Mouse (Mus musculus): Measurements from ENCODE around the gene Cpne5. TPM values are rescaled to one million over a fixed set of nuclear protein-coding genes. Genes with fewer than 3 reads are reported as not detected.

The Cpne5 gene
- polyA plus RNA-seq (2015; fragmentation: Nextera tagmentation; extraction: Ambion mirVana), result 14.9 and 17.9 TPM in 2 replicates

DNA sequence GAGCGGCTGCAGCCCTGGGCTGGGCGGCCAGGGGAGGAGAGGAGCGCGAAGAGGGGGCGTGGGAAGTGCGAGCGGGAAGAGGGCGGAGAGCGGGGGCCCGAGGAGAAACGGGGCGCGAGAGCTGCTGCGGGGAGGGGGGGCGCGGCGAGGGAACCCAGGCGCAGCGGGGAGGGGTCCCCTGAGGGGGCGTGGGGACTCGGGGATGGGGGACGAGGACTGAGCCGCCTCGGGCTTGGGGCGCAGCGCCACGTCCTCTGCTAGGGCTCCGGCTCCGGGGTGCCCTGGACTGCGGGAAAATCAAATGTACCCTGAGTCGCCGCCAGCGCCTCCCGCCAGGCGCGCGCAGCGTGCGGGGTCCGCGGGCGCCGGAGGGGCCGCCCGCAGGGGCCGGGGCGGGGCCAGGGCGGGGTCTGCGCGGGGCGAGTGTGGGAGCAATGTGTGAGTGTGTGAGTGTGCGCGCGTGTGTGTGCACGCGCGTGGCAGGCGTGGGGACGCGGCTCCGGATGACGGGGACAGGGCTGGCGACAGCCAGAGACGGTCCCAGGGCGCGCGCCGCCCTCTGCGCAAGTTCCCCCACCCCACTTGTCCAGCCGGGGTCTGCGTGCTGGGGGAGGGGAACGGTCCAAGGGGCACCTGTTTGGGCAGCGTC is at the start of gene Cpne5:
TSS of gene Cpne5 (minus strand) at position 396 of the 649 bp plus-strand sequence.
- Histone ChIP-seq H3K27ac (peak within 1 kb of the TSS; percentile 29), H3K9ac (peak within 1 kb of the TSS; percentile 64), H3K4me2 (peak within 1 kb of the TSS; percentile 100), H3K4me3 (peak within 1 kb of the TSS; percentile 61), H3K4me1 (replicated peaks) (peaks cover 30% of the 10 kb centered on the region), H3K36me3 (no peaks in the 10 kb centered on the region), H3K27me3 (peaks cover 58% of the 10 kb centered on the region), H3K9me3 (replicated peaks) (no peaks in the 10 kb centered on the region)
- peak; percentile 50; the same call in 1 of the 2 replicates for ATAC-seq (replicated peaks; ENCODE audit: insufficient number of reproducible peaks, insufficient read depth, low FRiP score, low read depth)
- under 1% methylated on average over 53 of the region's 73 CpGs for WGBS

DNA sequence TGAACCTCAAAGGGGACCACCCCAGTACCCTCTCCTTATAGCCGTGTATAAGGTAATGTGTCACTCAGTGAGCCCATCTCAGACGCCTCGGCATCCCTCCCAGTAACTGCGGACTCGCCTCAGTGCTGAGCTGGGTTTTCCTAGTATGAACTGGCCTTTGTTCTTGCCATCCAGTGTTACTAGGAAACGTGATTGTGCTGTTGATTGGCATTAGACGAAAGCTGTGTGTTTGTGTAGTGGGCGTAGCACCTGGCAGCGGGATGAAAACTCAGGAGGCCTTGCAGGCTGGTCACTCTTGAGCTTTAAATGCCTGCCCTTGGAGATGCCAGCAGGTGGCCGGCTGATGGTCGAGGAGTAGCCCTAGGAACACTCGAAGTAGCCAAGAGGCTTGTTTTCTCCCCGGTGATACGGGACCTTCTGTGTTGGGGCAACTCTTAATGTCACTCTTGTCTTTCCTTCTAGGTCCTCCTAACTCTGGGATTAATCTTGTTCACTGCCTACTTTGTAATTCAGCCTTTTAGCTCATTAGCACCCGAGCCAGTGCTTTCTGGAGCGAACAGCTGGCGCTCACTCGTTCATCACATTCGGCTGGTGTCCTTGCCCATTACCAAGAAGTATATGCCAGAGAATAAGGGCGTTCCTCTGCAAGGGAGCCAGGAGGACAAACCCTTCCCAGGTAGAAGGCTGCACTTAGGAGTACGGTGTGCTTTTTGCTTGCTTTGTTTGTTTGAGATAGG is 44.4 kb upstream of the Cpne5 start:
- no peak overlapping the region for H3K27ac ChIP-seq
- no peaks in the 10 kb centered on the region for H3K9me3 ChIP-seq (replicated peaks)
- 73% methylated on average over 21 of the region's 21 CpGs for WGBS
- H3K36me3 ChIP-seq, result peaks cover 24% of the 10 kb centered on the region
- no peak overlapping the region for H3K4me3 ChIP-seq
- ATAC-seq (replicated peaks; ENCODE audit: insufficient number of reproducible peaks, insufficient read depth, low FRiP score, low read depth), result no peak
- H3K4me1 ChIP-seq (replicated peaks), result no peaks in the 10 kb centered on the region
- H3K4me2 ChIP-seq, result no peak overlapping the region
- no peak overlapping the region for H3K9ac ChIP-seq
- H3K27me3 ChIP-seq, result no peaks in the 10 kb centered on the region

DNA sequence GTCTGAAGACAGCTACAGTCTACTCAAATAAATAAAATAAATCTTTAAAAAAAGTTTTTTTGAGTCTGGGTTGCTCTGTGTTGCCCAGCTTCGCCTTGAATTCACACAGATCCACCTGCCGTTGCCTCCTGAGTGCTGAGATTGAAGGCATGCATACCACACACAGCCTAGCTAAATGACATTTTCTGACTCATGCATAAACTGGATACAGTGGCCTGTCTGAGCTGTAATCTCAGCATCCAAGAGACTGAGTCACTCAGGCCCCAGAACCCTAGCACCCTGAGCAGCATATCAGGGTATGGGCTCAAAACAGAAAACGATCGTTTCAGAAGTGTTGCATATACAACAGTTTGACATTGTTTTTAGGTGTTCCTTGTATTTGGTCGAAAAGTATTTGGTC is 43.6 kb upstream of the Cpne5 start:
- Histone ChIP-seq H3K27ac (no peak overlapping the region), H3K4me1 (replicated peaks) (no peaks in the 10 kb centered on the region), H3K9me3 (replicated peaks) (no peaks in the 10 kb centered on the region), H3K27me3 (no peaks in the 10 kb centered on the region), H3K36me3 (peaks cover 19% of the 10 kb centered on the region), H3K4me3 (no peak overlapping the region), H3K4me2 (no peak overlapping the region), H3K9ac (no peak overlapping the region)
- WGBS, result 77% methylated on average over 5 of the region's 5 CpGs
- no peak for ATAC-seq (replicated peaks; ENCODE audit: insufficient number of reproducible peaks, insufficient read depth, low FRiP score, low read depth)

DNA sequence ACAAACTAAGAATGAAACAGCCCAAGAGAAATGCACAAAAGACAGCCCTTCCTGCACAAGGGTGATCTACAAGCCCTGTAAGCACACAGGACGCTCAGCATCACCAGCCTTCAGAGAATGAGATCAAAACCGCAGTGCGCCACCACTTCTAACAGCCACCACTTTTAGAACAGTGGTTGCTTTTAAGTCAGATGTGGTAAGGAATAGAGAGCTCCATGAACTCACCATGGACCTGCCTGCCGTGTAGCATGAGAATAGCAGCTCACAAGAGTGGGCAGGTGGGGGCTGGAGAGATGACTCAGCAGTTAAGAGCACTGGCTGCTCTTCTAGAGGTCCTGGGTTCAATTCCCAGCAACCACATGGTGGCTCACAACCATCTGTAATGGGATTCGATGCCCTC is 42.5 kb upstream of the Cpne5 start:
- H3K9ac ChIP-seq, result no peak overlapping the region
- WGBS, result 87% methylated on average over 5 of the region's 5 CpGs
- no peaks in the 10 kb centered on the region for H3K4me1 ChIP-seq (replicated peaks)
- H3K4me2 ChIP-seq, result no peak overlapping the region
- H3K36me3 ChIP-seq, result peaks cover 12% of the 10 kb centered on the region
- ATAC-seq (replicated peaks; ENCODE audit: insufficient number of reproducible peaks, insufficient read depth, low FRiP score, low read depth), result no peak
- H3K27ac ChIP-seq, result no peak overlapping the region
- H3K27me3 ChIP-seq, result no peaks in the 10 kb centered on the region
- no peak overlapping the region for H3K4me3 ChIP-seq
- H3K9me3 ChIP-seq (replicated peaks), result no peaks in the 10 kb centered on the region

DNA sequence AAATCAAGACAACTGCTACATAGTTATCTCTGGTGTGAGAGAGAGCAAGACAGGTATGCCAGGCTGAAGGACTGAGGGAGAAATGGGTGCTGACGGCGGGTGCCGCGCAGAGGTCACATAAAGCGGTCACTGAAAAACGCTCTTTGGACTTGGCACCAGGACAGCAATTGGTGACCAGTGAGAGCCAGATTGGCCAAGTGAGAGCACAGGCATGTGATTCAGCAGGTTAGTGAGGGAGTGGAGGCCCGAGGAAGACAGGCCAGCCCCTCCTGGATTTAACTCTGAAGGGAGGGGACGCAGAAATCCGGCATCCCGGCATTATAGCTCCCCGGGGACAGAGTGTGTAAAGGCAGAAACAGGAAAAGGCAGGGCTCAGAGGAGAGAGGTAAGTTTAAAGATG is 35.9 kb upstream of the Cpne5 start:
- Histone ChIP-seq H3K27ac (no peak overlapping the region), H3K9me3 (replicated peaks) (no peaks in the 10 kb centered on the region), H3K9ac (no peak overlapping the region), H3K4me1 (replicated peaks) (peaks cover 22% of the 10 kb centered on the region), H3K36me3 (no peaks in the 10 kb centered on the region; the same call in 1 of the 2 replicates), H3K4me2 (no peak overlapping the region), H3K27me3 (no peaks in the 10 kb centered on the region), H3K4me3 (no peak overlapping the region)
- ATAC-seq (replicated peaks; ENCODE audit: insufficient number of reproducible peaks, insufficient read depth, low FRiP score, low read depth), result no peak
- WGBS, result 66% methylated on average over 11 of the region's 11 CpGs

DNA sequence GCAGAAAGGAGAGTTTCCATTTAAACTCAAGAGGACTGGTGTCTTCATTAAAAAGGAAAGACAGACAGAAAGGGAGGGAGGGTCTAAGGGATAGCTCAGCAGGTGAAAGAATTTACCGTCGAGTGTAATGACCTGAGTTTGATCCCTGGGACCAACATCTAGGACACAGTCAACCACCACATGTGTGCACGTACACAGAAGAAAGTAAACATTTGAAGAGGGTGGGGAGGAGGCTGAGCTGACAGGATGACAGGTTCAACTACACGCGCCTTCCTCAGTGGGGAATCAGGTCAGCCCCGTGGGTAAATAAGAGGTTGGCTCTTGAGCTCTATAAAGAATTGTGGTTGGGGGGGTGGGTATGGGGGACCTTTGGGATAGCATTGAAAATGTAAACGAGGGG is 35.2 kb upstream of the Cpne5 start:
- H3K27ac ChIP-seq, result no peak overlapping the region
- 87% methylated on average over 7 of the region's 7 CpGs for WGBS
- no peak overlapping the region for H3K9ac ChIP-seq

DNA sequence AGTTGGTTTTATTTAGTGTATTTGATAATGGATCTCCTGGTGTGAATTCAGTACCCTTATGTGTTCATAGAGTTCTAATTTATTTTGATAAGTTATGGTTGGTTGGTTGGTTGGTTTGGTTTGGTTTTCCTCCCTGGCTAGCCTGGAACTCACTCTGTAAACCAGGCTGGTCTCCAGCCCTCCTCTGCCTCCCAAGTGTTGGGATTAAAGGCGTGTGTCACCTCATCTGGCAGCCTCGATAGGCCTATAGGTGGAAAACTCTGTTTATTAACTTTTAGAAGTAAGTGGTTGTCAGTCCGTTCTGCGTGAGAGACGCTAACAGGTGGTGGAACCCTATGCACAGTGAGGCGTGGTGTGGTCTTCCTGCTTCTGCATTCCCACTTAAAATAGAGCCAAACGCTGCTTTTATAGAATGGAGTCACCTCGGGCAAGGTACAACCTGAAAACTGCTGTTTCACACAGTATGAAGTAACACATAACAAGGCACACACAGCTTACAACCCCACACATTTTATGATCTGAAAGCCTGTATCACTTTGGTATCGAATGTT is 32.3 kb upstream of the Cpne5 start:
- WGBS, result 89% methylated on average over 9 of the region's 9 CpGs
- Histone ChIP-seq H3K9me3 (replicated peaks) (no peaks in the 10 kb centered on the region), H3K27ac (no peak overlapping the region), H3K4me3 (no peak overlapping the region), H3K36me3 (no peaks in the 10 kb centered on the region), H3K4me2 (peak overlapping the region; percentile 77; the same call in 1 of the 2 replicates), H3K4me1 (replicated peaks) (peaks cover 25% of the 10 kb centered on the region), H3K9ac (no peak overlapping the region), H3K27me3 (no peaks in the 10 kb centered on the region)
- no peak for ATAC-seq (replicated peaks; ENCODE audit: insufficient number of reproducible peaks, insufficient read depth, low FRiP score, low read depth)

More for the DNA sequence above, 35.2 kb upstream of the Cpne5 start:
- Histone ChIP-seq H3K27me3 (no peaks in the 10 kb centered on the region), H3K4me1 (replicated peaks) (peaks cover 24% of the 10 kb centered on the region), H3K9me3 (replicated peaks) (no peaks in the 10 kb centered on the region), H3K4me2 (no peak overlapping the region), H3K36me3 (no peaks in the 10 kb centered on the region; the same call in 1 of the 2 replicates), H3K4me3 (no peak overlapping the region)
- no peak for ATAC-seq (replicated peaks; ENCODE audit: insufficient number of reproducible peaks, insufficient read depth, low FRiP score, low read depth)

DNA sequence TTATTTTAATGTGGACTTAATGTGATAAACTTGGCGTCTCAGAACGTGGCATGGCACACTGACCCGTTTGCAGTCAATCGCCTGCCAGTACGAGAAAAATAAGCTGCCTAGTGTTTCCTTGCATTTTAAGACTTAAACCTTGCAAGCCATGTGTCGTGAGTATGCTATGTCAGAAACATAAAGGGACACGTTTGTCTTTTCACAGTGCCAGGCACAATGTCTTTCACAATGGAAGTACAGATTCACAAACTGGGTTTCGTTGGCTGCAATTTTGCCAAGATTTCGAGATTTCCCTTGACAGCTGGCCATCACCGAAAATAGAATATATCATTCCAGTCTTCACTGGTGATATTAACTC is 31.4 kb upstream of the Cpne5 start:
- no peaks in the 10 kb centered on the region for H3K27me3 ChIP-seq
- 15% methylated on average over 10 of the region's 10 CpGs for WGBS
- no peaks in the 10 kb centered on the region for H3K36me3 ChIP-seq
- H3K4me2 ChIP-seq, result peak overlapping the region; percentile 77
- peaks cover 29% of the 10 kb centered on the region for H3K4me1 ChIP-seq (replicated peaks)
- peak overlapping the region; percentile 96 for H3K4me3 ChIP-seq
- no peak for ATAC-seq (replicated peaks; ENCODE audit: insufficient number of reproducible peaks, insufficient read depth, low FRiP score, low read depth)
- H3K9ac ChIP-seq, result peak overlapping the region; percentile 96
- H3K27ac ChIP-seq, result peak overlapping the region; percentile 97
- no peaks in the 10 kb centered on the region for H3K9me3 ChIP-seq (replicated peaks)

DNA sequence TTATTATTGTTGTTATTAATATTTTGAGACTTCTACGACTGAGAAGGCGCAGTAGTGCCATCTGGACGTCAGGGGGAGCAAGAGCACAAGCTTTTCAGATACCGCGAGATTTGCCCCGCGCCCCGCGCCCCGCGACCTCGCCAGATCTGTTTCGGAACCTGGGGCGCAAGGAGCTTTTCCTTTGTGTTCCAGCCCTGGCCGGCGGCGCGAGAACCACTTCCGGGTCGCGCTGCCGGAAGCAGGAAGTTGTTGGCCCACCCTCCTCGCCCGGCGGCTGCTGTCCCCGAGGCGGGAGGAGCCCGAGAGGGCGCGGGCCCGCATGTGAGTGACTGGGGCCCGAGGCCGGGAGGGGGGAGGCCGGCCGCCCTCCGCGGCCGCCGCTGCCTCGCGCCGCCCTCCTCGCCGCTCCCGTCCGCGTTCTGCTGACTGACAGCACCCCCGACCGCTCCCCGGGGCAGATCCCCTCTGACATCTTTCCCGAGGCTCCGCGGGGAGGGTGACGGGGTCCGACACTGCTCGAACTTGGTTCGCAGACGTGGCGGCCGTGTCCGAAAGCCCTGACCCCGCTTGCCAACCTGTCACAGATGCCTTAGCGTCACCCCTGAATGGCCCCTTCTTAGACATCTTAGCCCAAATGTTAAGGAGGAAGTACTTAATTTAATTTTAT is 30.8 kb upstream of the Cpne5 start, which contains the start of gene BC004004:
TSS of gene BC004004 (plus strand) at position 107 of the 667 bp plus-strand sequence.
- H3K4me2 ChIP-seq, result peak within 1 kb of the TSS; percentile 77
- no peaks in the 10 kb centered on the region for H3K9me3 ChIP-seq (replicated peaks)
- H3K4me3 ChIP-seq, result peak within 1 kb of the TSS; percentile 96
- ATAC-seq (replicated peaks; ENCODE audit: insufficient number of reproducible peaks, insufficient read depth, low FRiP score, low read depth), result peak; percentile 90
- H3K27me3 ChIP-seq, result no peaks in the 10 kb centered on the region
- no peaks in the 10 kb centered on the region for H3K36me3 ChIP-seq
- H3K4me1 ChIP-seq (replicated peaks), result peaks cover 28% of the 10 kb centered on the region
- H3K9ac ChIP-seq, result peak within 1 kb of the TSS; percentile 96
- WGBS, result under 1% methylated on average over 57 of the region's 63 CpGs
- peak within 1 kb of the TSS; percentile 97 for H3K27ac ChIP-seq

DNA sequence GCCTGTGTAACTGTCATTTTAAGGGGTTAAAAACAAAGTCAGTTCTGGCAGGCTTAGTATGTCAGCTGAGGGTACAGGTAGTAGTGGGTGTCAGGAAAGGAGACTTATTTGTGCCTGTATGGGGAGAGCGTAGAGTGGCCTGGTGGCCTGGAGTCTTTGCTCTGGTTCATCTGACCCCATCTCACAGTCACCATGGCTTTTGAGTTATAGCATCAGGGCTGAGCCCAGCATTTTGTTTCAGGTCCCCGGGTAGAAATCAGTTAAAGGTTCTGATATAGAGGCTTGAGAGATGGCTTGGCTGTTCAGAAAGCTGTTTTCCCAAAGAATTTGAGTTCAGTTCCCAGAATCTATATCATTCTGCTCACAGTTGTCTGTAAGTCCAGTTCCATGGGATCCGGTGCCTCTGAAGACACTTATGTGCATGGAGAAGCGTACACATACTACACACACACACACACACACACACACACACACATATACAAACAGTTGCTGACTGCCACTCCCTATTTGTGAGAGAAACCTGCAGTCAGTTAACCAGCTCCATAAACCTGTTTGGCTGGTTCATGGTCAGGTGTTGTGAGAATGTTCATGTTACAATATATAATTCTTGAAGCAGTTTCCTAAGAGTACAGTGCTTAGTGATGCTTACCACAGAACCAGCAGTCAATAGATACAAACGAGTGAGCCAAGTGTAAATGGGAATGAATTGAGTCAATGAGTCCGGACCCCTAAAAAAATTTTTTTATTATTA is 30.1 kb upstream of the Cpne5 start:
- peak overlapping the region; percentile 97 for H3K27ac ChIP-seq
- peak overlapping the region; percentile 23; the same call in 1 of the 2 replicates for H3K9ac ChIP-seq
- peaks cover 29% of the 10 kb centered on the region for H3K4me1 ChIP-seq (replicated peaks)
- peak overlapping the region; percentile 77 for H3K4me2 ChIP-seq
- no peaks in the 10 kb centered on the region for H3K9me3 ChIP-seq (replicated peaks)
- peak overlapping the region; percentile 96 for H3K4me3 ChIP-seq
- H3K36me3 ChIP-seq, result no peaks in the 10 kb centered on the region
- no peak for ATAC-seq (replicated peaks; ENCODE audit: insufficient number of reproducible peaks, insufficient read depth, low FRiP score, low read depth)
- no peaks in the 10 kb centered on the region for H3K27me3 ChIP-seq
- whole genome bisulfite sequencing, result 58% methylated on average over 6 of the region's 6 CpGs
